ENCODE assay signal across 16 mouse cellular contexts in genomic region chr1:140306339-140306738, GRCm38 (mm10).
DNase-seq lines count a peak whose midpoint lies in the region; ATAC-seq and TF ChIP-seq lines count a peak whose summit lies in the region.
"Had no signal": no experiment of that assay in that cellular context is flagged by ENCODE, and none has a peak within 500 bp of the region (broad histone marks: within the 10 kb centered on the region; RNA-seq: fewer than 3 reads in every experiment).

No protein-coding gene starts in this region.

- no peaks in the 10 kb centered on the region; the same call in 1 of the 2 replicates for H3K9me3 ChIP-seq in lung, embryonic 14.5 days (ENCODE audit: low read depth, low read length)
- H3K9me3 ChIP-seq: neural tube, embryonic 15.5 days had no signal

- no peak overlapping the region for H3K4me3 ChIP-seq in lung, embryonic 14.5 days (ENCODE audit: low read depth, low read length)
- H3K4me3 ChIP-seq: forebrain, embryonic 12.5 days; midbrain, embryonic 13.5 days; neural tube, embryonic 15.5 days had no signal

- no peak overlapping the region for H3K9ac ChIP-seq in lung, embryonic 14.5 days
- H3K9ac ChIP-seq: forebrain, embryonic 12.5 days; midbrain, embryonic 13.5 days; neural tube, embryonic 15.5 days had no signal

- intact Hi-C loops in heart, postnatal 36 days (cut with DNase I), result no loop called here

- DNase-seq in heart, adult 18-20 months, result peak; percentile 38 to 52
- no peak for DNase-seq in heart, postnatal 36 days
- DNase-seq in lung, embryonic 14.5 days, result peak; percentile 20
- DNase-seq in lung, postnatal 4 days, result no peak
- DNase-seq in Muller cell, postnatal 12 days (ENCODE audit: inconsistent ontology term), result peak; percentile 2
- peak; percentile 34 for DNase-seq in mesoderm, embryonic 11.5 days (ENCODE audit: low read depth, low spot score)
- DNase-seq in thymus, postnatal 14 days, result no peak
- DNase-seq: adrenal gland, postnatal 10 days; cerebellum, adult 2 months; gastrocnemius, postnatal 14 days; kidney, postnatal 14 days; right cerebral cortex, postnatal 4 days; thymus, postnatal 36 days had no signal

- TF ChIP-seq CTCF in lung, embryonic 14.5 days (IDR thresholded peaks at IDR 0.05; ENCODE audit: low read depth), result no peak

- ATAC-seq in lung, embryonic 14.5 days (ENCODE audit: insufficient read depth), result peak; percentile 21; the same call in 1 of the 2 replicates
- ATAC-seq: midbrain, embryonic 13.5 days had no signal

- no peaks in the 10 kb centered on the region for H3K4me1 ChIP-seq in lung, embryonic 14.5 days (ENCODE audit: insufficient read depth)
- H3K4me1 ChIP-seq: forebrain, embryonic 12.5 days; midbrain, embryonic 13.5 days; neural tube, embryonic 15.5 days had no signal

- H3K27ac ChIP-seq in lung, embryonic 14.5 days (ENCODE audit: low read depth), result no peak overlapping the region
- H3K27ac ChIP-seq: forebrain, embryonic 12.5 days; midbrain, embryonic 13.5 days; neural tube, embryonic 15.5 days had no signal

- H3K4me2 ChIP-seq in lung, embryonic 14.5 days, result no peak overlapping the region
- H3K4me2 ChIP-seq: forebrain, embryonic 12.5 days; midbrain, embryonic 13.5 days; neural tube, embryonic 15.5 days had no signal

- no peaks in the 10 kb centered on the region for H3K36me3 ChIP-seq in lung, embryonic 14.5 days (ENCODE audit: insufficient read depth)
- H3K36me3 ChIP-seq: forebrain, embryonic 12.5 days; midbrain, embryonic 13.5 days; neural tube, embryonic 15.5 days had no signal

- WGBS in lung, embryonic 14.5 days, result 32% methylated on average over 2 of the region's 2 CpGs

- H3K27me3 ChIP-seq in lung, embryonic 14.5 days (ENCODE audit: insufficient read depth, low read length), result no peaks in the 10 kb centered on the region
- H3K27me3 ChIP-seq: forebrain, embryonic 12.5 days; midbrain, embryonic 13.5 days; neural tube, embryonic 15.5 days had no signal

Comparison
In these comparisons a context has a peak if more than half of its experiments do, and no peak if none do; other contexts are left out.
1. DNase-seq: peak in heart, adult 18-20 months (2 of 2), lung, embryonic 14.5 days (single experiment), Muller cell, postnatal 12 days (single experiment) and mesoderm, embryonic 11.5 days (single experiment); none in heart, postnatal 36 days (0 of 2), lung, postnatal 4 days (0 of 2) and thymus, postnatal 14 days (single experiment).